Mouse (Mus musculus) fibroblast of lung, adult 2 months (primary cell): ENCODE data around the gene Defb43.

Experiments used
- DNase-seq: peaks from one replicate; pipeline ENCODE4 v3.0.0-alpha.2; 2011; ENCODE audit warnings: low read depth

Gene Defb43

GRCm38 (mm10) chr14:63011471-63011870, at the start of gene Defb43:
Defb43 (plus strand) TSS chr14:63011771.
- DNase-seq: no peak

GRCm38 (mm10) chr14:62963632-62964031, 47.9 kb upstream of the Defb43 start:
- no peak for DNase-seq

- DNase-seq: no peak
Measured at GRCm38 (mm10) chr14:62965342-62965741, 46.2 kb upstream of the Defb43 start.

GRCm38 (mm10) chr14:62965811-62966520, 45.6 kb upstream of the Defb43 start:
- DNase-seq: no peak

GRCm38 (mm10) chr14:62975046-62975445, 36.5 kb upstream of the Defb43 start:
- DNase-seq: no peak

- no peak for DNase-seq
Measured at GRCm38 (mm10) chr14:62979815-62980214, 31.8 kb upstream of the Defb43 start.

- DNase-seq: no peak
Measured at GRCm38 (mm10) chr14:62984410-62984809, 27.2 kb upstream of the Defb43 start, which contains the start of gene Defb48. Defb48 (minus strand) TSS chr14:62984510.

GRCm38 (mm10) chr14:62991271-62991670, 20.3 kb upstream of the Defb43 start:
- DNase-seq: peak; percentile 13

- DNase-seq: peak; percentile 27
Measured at GRCm38 (mm10) chr14:62991849-62992510, 19.6 kb upstream of the Defb43 start.

GRCm38 (mm10) chr14:62997777-62998176, 13.8 kb upstream of the Defb43 start, which contains the start of gene Defb47:
Defb47 (plus strand) TSS chr14:62998077.
- DNase-seq: no peak

GRCm38 (mm10) chr14:62998977-62999376, 12.6 kb upstream of the Defb43 start:
- DNase-seq: no peak

GRCm38 (mm10) chr14:63002588-63002987, 9.0 kb upstream of the Defb43 start:
- no peak for DNase-seq

- no peak for DNase-seq
Measured at GRCm38 (mm10) chr14:63013082-63013481, 1.5 kb downstream of the Defb43 start.

- peak; percentile 18 for DNase-seq
Measured at GRCm38 (mm10) chr14:63014667-63015066, 3.1 kb downstream of the Defb43 start.

- DNase-seq: peak; percentile 58
Measured at GRCm38 (mm10) chr14:63020524-63021156, 9.1 kb downstream of the Defb43 start.

- no peak for DNase-seq
Measured at GRCm38 (mm10) chr14:63046691-63047090, 35.1 kb downstream of the Defb43 start, which contains the start of gene Defb42. Defb42 (plus strand) TSS chr14:63046991.

GRCm38 (mm10) chr14:63049910-63050370, 38.4 kb downstream of the Defb43 start, which contains the start of gene Defb30:
Defb30 (minus strand) TSS chr14:63049960.
- no peak for DNase-seq

GRCm38 (mm10) chr14:63050769-63051168, 39.2 kb downstream of the Defb43 start:
- DNase-seq: peak; percentile 27

- peak; percentile 51 for DNase-seq
Measured at GRCm38 (mm10) chr14:63054729-63055128, 43.2 kb downstream of the Defb43 start.

- no peak for DNase-seq
Measured at GRCm38 (mm10) chr14:63060361-63060760, 48.8 kb downstream of the Defb43 start.

- no peak for DNase-seq
Measured at GRCm38 (mm10) chr14:63062184-63062583, 50.6 kb downstream of the Defb43 start.

GRCm38 (mm10) chr14:63065391-63065790, 53.8 kb downstream of the Defb43 start:
- no peak for DNase-seq
